Mouse (Mus musculus) olfactory bulb, adult 2 months (tissue): ENCODE data around the gene Gucd1.

Experiments used
- CTCF ChIP-seq: fragments of 200-500 bp; IDR thresholded peaks from 2 replicates; pipeline ENCODE4 v1.5.1; 2012; ENCODE audit warnings: low read depth, mild to moderate bottlenecking, low read length, moderate library complexity; ENCODE audit not compliant: insufficient read depth
- POLR2A ChIP-seq: fragments of 200-500 bp; IDR thresholded peaks from 2 replicates; pipeline ENCODE4 v1.6.1; 2012; ENCODE audit warnings: mild to moderate bottlenecking, low read depth, low read length, moderate library complexity; ENCODE audit not compliant: insufficient read depth

DNA sequence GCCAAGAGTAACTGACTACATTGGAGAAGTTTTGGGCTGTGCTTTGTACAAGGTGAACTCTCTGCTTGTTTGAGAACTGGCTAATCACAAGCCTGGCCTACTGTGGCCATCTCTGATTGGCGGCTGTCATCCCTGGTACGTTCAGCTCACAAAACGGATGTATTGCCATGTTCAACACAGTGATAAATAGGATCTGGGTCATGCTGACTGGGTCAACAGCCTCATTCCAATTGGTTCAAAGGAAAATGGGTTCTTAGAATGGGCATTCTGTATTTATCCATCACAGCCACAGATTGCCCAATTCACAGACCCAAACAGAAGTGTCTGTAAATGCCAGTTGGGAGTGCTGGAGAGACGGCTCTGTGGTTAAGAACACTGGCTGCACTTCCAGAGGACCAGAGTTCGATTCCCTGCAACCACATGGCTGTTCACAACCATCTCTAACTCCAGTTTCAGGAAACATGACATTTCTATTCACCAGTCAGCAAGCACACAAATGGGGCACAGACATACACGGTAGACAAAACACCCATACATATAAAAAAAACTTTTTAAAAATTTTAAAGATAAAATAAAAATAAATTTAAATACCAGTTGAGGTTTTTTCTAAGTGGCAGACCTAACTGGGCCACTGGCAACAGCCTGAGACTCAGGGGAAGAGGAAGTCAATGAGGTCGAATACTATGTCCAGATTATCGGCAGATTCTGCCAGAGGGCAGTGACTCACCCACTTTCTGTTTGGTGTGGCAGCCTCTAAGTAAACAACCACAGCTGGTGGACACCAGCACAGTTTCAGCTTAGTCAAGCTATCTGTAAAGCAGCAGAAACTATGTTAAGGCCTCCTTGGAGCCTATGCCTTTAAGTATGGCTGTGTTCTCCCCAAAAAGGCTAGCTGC, 13.3 kb downstream of the Gucd1 start:
- TF ChIP-seq CTCF: no peak
- TF ChIP-seq POLR2A: no peak
